Mouse (Mus musculus) spleen, adult 2 months (tissue): ENCODE data around the gene Slc22a3.

Experiments used
- CTCF ChIP-seq: fragments of 200-500 bp; IDR thresholded peaks from 2 replicates; pipeline ENCODE4 v1.5.1; 2011; ENCODE audit warnings: mild to moderate bottlenecking, inconsistent platforms; ENCODE audit not compliant: insufficient read depth, insufficient read length, insufficient replicate concordance; ENCODE audit errors: extremely low read depth
- POLR2A ChIP-seq: fragments of 200-500 bp; IDR thresholded peaks from 2 replicates; pipeline ENCODE4 v1.6.1; 2011; ENCODE audit warnings: low read depth, low read length, inconsistent platforms

DNA sequence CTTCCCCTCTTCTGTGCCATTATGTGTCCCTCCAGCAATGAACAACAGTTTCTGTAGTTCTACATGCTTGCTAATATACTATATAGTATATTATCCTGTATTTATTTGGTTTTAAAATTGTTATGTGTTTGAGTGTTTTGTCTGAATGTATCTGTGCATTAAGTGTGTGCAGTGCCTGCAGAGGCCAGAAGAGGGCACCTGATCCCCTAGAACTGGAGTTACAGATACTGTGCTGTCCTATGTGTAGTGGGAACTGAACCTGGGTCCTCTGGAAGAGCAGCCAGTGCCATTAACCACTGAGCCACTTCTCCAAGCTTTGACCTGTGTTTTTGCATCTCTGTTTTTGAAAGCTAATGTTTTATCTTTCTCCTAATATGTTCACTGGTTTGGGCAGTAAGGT lies 46.3 kb downstream of the Slc22a3 start:
- TF ChIP-seq CTCF (no peak), POLR2A (no peak)
